Mouse (Mus musculus): ENCODE results near the gene Rexo4. TPM values are rescaled to one million over a fixed set of nuclear protein-coding genes. Genes with fewer than 3 reads are reported as not detected.

The Rexo4 gene
- 10 to 100 TPM; 19.1 to 20.4 TPM for total RNA-seq (2021)

- DNase-seq: peak; percentile 95
These were observed at the start of gene Rexo4 for GRCm38 (mm10) chr2:26963923-26964723. Rexo4 (minus strand) TSS chr2:26964386.

DNA sequence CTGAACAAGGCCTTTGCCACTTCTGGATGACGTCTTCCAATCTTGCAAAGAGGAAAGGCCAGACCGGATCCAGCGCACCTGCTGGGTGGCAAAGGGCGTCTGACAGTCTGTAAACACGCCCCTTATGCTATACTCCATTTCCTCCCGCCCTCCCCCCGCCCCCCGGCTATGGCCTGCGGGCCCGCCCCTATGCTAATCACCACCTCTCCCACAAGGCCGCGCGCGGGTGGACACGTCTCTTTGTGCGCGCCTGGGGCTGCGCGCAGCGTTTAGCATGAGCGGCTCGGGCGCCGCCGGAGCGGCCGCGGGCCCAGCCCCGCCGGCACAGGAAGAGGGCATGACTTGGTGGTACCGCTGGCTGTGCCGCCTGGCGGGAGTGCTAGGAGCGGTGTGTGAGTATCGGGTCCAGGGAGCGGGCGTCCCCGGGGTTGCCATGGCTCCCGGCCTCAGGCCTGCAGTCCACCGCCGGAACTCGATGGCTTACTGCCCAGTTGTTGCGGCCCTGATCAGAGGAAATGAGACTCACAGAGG lies 45.6 kb upstream of the Rexo4 start, which contains the start of gene Cacfd1:
Gene Cacfd1 (plus strand): TSS at position 213 of the 531 bp plus-strand sequence.
- DNase-seq: peak; percentile 90

DNA sequence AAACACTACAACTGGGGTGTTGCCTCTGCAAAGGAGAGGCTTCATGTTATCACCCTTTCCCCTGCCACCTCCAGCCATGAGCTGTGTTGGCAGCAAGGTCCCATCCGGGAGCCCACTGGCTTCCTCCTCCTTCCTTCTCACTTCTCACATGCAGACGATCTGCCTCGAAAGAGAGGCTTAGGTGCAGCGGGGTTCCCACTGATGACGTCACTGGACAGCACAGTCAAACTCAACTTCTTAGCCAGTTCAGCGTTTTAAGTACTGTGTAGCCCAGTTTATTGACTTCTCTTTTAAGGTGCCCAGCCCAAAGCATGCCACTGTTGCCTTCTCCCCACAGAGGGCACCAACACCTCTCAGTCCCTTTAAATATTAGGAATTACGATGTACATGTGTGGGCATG lies 43.5 kb upstream of the Rexo4 start:
- DNase-seq: no peak

GRCm38 (mm10) chr2:27006255-27006654 lies 42.1 kb upstream of the Rexo4 start:
- DNase-seq: no peak

- DNase-seq: no peak
These were observed 33.8 kb upstream of the Rexo4 start for GRCm38 (mm10) chr2:26997993-26998392.

- DNase-seq: no peak
These were observed 33.3 kb upstream of the Rexo4 start for GRCm38 (mm10) chr2:26997498-26997897.

DNA sequence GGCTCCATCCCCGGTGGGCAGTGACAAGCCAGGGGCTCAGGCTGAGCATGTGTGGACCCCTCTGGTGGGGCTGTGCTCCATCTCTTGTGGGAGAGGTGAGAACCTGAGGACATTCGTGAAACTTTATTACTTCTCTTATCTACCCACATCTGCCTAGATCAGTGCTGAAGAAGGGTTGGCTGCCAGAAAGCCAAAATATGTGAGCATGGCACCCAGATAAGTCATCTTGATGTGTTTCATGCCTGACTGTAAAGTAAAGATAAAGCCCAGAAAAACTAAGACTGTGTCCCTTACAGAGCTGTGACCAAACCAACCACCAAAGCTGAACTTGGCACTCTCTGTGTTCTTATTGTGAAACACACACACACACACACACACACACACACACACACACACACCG lies 29.8 kb upstream of the Rexo4 start:
- DNase-seq: no peak

- DNase-seq: no peak
These were observed 20.5 kb upstream of the Rexo4 start for GRCm38 (mm10) chr2:26984640-26985039.

DNA sequence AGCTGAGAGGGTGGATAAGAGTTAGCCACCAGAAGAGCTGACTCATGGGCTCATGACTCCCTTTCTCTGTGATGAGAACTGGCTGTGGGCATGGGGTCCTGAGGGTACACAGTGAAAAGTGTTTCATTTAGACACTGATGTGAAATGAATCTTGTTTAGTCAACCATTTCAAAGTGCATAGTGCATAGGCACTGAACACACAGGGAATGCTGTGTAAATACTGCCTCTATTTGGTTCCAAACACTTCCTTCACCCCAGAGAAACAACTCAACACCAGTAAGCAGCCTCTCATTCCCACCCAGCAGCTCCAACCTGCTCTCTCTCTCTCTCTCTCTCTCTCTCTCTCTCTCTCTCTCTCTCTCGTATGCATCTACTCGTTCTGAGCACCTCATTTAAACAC lies 20.0 kb upstream of the Rexo4 start:
- DNase-seq: no peak

DNA sequence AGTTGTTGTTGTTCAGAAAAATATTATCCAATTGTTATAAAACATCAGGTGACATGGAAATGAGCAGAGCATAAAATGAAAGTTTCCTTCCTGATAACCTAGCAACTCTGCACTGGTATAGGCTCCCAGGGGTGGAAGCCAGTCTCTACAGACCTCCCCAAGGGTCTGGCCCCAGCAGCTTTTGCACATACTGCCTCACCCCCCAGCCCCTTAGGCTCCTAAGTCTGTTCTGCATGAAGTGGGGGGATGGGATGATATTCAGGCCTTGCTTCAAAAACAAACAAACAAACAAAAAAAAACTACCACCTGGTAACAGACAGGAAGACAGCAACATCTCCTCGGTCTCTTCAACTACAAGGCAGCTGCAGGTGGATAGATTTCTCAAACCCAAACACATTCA lies 16.2 kb upstream of the Rexo4 start:
- DNase-seq: no peak

GRCm38 (mm10) chr2:26973960-26974359 lies 9.8 kb upstream of the Rexo4 start:
- no peak for DNase-seq

GRCm38 (mm10) chr2:26973116-26973515 lies 8.9 kb upstream of the Rexo4 start, which contains the start of gene Adamts13:
Adamts13 (plus strand) TSS chr2:26973416.
- no peak for DNase-seq

DNA sequence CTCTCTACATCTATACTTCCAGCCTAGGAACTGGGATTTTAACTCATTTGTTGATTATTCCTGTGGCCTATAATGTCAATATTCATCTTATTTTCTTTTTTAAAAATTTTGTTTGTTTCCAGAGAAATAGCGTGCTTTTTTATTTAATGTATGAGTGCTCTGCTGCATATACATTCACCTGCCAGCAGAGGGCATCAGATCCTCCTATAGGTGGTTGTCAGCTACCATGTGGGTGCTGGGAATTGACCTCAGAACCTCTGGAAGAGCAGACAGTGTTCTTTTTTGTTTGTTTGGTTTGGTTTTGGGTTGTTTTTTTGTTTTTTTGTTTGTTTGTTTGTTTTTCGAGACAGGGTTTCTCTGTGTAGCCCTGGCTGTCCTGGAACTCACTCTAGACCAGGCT lies 3.1 kb upstream of the Rexo4 start:
- no peak for DNase-seq

- no peak for DNase-seq
These were observed 661 bp upstream of the Rexo4 start for GRCm38 (mm10) chr2:26964724-26965370.

DNA sequence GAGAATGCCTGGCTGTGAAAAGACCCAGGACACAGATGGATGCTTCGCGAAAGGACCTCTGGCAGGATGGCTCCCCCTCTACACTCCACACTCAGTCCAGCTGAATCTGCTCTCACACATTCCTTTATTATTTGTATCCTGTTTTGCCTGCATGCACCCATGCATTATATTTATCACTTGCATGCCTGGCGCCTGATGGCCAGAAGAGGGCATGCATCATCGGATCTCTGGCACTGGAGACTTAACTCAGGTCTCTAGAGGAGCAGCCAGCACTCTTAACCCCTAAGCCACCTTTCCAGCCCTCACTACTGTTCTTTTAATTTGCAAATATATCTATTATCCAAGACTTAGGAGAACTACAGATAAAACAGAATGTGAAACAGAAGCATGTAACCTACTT lies 3.4 kb downstream of the Rexo4 start:
- DNase-seq: no peak

GRCm38 (mm10) chr2:26957488-26957859 lies 6.7 kb downstream of the Rexo4 start:
- no peak for DNase-seq

DNA sequence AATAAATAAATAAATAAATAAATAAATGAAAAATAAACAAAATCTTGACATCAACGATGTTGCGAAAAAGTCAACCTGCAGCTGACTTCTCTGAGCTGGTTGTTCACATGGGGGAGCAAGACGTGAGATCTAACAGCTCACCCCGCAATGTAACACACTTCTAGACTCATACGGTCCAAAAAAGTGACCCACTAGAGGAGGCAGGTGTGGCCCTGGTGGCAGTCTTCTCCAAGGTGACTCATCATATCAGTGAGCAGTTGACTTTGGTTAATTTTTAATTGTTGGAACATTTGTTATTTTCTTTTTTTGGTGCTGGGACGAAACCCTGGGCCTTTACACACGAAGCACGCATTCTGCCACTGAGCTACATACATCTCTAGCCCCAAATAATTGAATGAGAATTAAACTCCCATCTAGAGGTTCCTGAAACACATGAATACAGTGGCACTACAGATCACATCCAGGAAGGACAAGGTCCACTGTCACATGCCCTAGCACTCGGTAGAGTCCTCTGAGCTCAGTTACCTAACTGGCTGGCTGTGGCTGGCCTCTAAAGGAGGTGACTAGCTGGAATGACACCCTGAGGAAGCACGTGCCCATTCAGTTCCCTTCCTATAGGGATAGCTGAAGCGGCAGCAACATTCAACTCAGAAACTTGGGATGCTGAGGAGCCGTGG lies 7.2 kb downstream of the Rexo4 start:
- no peak for DNase-seq

- DNase-seq: no peak
These were observed 9.3 kb downstream of the Rexo4 start for GRCm38 (mm10) chr2:26954735-26955395.

- DNase-seq: no peak
These were observed 11.3 kb downstream of the Rexo4 start for GRCm38 (mm10) chr2:26952866-26953265.

- no peak for DNase-seq
These were observed 12.0 kb downstream of the Rexo4 start for GRCm38 (mm10) chr2:26952193-26952592.

DNA sequence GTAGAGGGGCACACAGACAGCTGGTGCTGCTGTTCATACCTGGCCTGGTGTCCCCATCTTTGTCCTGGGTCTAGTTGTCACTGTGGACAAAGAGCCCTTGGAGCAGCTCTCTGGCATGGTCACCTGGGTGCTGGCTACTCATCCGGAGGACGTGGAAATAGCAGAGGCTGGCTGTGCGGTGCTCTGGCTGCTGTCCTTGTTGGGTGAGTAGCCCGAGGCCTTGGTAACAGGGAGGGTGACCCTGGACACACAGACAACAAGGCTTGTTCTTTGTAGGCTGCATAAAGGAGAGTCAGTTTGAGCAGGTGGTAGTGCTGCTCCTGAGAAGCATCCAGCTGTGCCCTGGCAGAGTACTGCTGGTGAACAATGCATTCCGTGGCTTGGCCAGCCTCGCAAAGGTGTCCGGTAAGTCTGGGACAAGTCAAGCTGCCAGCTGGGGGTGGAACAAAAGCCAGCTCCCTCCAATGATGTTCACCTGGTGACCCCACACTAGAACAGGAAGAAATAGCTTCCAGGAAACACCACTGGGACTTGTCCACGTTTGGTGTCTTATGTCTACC lies 12.8 kb downstream of the Rexo4 start:
- no peak for DNase-seq

DNA sequence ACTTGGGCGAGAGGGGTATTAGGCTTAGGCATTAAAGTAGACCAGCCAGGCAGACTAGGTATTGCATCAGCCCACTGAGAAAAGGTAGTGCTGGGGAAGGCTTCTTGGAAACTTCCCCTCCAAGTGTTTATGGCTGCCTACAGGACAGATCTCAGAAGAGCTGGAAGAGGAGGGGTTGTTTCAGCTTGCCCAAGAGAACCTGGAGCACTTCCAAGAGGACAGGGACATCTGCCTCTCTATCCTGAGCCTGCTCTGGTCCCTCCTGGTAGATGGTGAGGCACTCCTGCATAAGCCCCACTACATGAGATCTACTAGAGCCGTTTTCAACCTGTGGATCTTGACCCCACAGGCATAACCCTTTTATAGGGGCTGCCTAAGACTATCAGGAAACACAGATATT lies 13.8 kb downstream of the Rexo4 start:
- no peak for DNase-seq
